Mouse (Mus musculus) CH12.LX (cell line): Measurements from ENCODE around the gene Ppp2r5c. TPM values are rescaled to one million over a fixed set of nuclear protein-coding genes. Genes with fewer than 3 reads are reported as not detected.

Experiments used
- DNase-seq: peaks from one replicate; pipeline ENCODE4 v3.0.0-alpha.2; 2013; ENCODE audit errors: extremely low read depth
- H3K27ac ChIP-seq: 2 replicates; pipeline ENCODE4 v1.5.1; 2012; ENCODE audit warnings: low read depth, mild to moderate bottlenecking, control low read depth, moderate library complexity; ENCODE audit not compliant: insufficient read depth
- H3K27me3 ChIP-seq: replicated peaks from 2 replicates; pipeline ENCODE3; 2012; ENCODE audit warnings: inconsistent platforms
- H3K36me3 ChIP-seq, 2 experiments: replicated peaks in 1 of 2; 2 replicates each; pipeline versions ENCODE3 to v1.6.1; 2012; ENCODE audit warnings: inconsistent platforms in 1 of 2, low read length in 1 of 2, mild to moderate bottlenecking in 1 of 2, mixed read lengths in 1 of 2, moderate library complexity in 1 of 2; ENCODE audit not compliant: control insufficient read depth in 1 of 2, insufficient read depth in 1 of 2
- H3K4me1 ChIP-seq, 2 experiments: 2 replicates each; pipeline ENCODE4 v1.6.1; 2012; ENCODE audit warnings: inconsistent platforms in 1 of 2, moderate library complexity in 1 of 2; ENCODE audit not compliant: insufficient read depth in 2 of 2, control insufficient read depth in 1 of 2
- H3K4me2 ChIP-seq: 2 replicates; pipeline ENCODE4 v1.6.1; 2012; ENCODE audit warnings: low read depth, mild to moderate bottlenecking, control low read depth; ENCODE audit not compliant: poor library complexity, insufficient read depth, severe bottlenecking
- H3K4me3 ChIP-seq, 3 experiments: fragments of 150-350 bp in 1 of 3; sonication (generic) in 1 of 3; replicated peaks in 1 of 3; 2 replicates each; pipeline versions ENCODE3 to v1.5.1; 2011 to 2012; ENCODE audit warnings: low read depth in 2 of 3, low read length in 2 of 3, mild to moderate bottlenecking in 2 of 3, moderate library complexity in 2 of 3, control low read depth in 1 of 3, improper control_type of control experiment in 1 of 3, inconsistent platforms in 1 of 3, mixed read lengths in 1 of 3; ENCODE audit not compliant: poor library complexity in 1 of 3
- H3K79me2 ChIP-seq: replicated peaks from 2 replicates; pipeline ENCODE4 v1.6.1; 2012; ENCODE audit warnings: mild to moderate bottlenecking, moderate library complexity; ENCODE audit not compliant: control insufficient read depth, poor library complexity, insufficient read depth, severe bottlenecking; ENCODE audit errors: extremely low read depth
- H3K9ac ChIP-seq: 2 replicates; pipeline ENCODE4 v1.6.1; 2012; ENCODE audit warnings: low read depth, mild to moderate bottlenecking, control low read depth, moderate library complexity; ENCODE audit not compliant: insufficient read depth
- H3K9me3 ChIP-seq: replicated peaks from 2 replicates; pipeline ENCODE3; 2012; ENCODE audit warnings: low read length, inconsistent platforms, mixed read lengths
- BHLHE40 ChIP-seq: IDR thresholded peaks from 2 replicates; pipeline ENCODE4 v1.6.1; 2011; ENCODE audit warnings: mild to moderate bottlenecking, low read depth, low read length, improper control_type of control experiment
- CHD1 ChIP-seq: IDR thresholded peaks from 2 replicates; pipeline ENCODE4 v1.6.1; 2012; ENCODE audit warnings: low read depth, low read length, improper control_type of control experiment, inconsistent platforms
- CTCF ChIP-seq, 2 experiments: IDR thresholded peaks in 1 of 2; conservative IDR thresholded peaks in 1 of 2; 2 replicates each; pipeline ENCODE4 v1.5.1; 2011 to 2012; ENCODE audit warnings: low read depth in 2 of 2, low read length in 2 of 2, improper control_type of control experiment in 1 of 2, inconsistent platforms in 1 of 2, mild to moderate bottlenecking in 1 of 2, moderate library complexity in 1 of 2
- E2F4 ChIP-seq: IDR thresholded peaks from 2 replicates; pipeline ENCODE4 v1.6.1; 2011; ENCODE audit warnings: low read depth, low read length, improper control_type of control experiment; ENCODE audit not compliant: insufficient replicate concordance
- IRF4 ChIP-seq: IDR thresholded peaks from 2 replicates; pipeline ENCODE4 v1.6.1; 2014; ENCODE audit warnings: low read depth, mild to moderate bottlenecking, inconsistent platforms, low read length, improper control_type of control experiment
- JUN ChIP-seq: IDR thresholded peaks from 2 replicates; pipeline ENCODE4 v1.6.1; 2011; ENCODE audit warnings: low read depth, mild to moderate bottlenecking, low read length, improper control_type of control experiment, moderate library complexity; ENCODE audit not compliant: insufficient read depth
- MAX ChIP-seq: IDR thresholded peaks from 2 replicates; pipeline ENCODE4 v1.6.1; 2011; ENCODE audit warnings: low read length, improper control_type of control experiment
- MEF2A ChIP-seq: IDR thresholded peaks from 2 replicates; pipeline ENCODE4 v1.6.1; 2014; ENCODE audit warnings: low read depth, mild to moderate bottlenecking, inconsistent platforms, low read length, improper control_type of control experiment, borderline replicate concordance
- PAX5 ChIP-seq: IDR thresholded peaks from 2 replicates; pipeline ENCODE4 v1.6.1; 2012; ENCODE audit warnings: low read length, inconsistent platforms, mixed read lengths
- POLR2AphosphoS2 ChIP-seq: IDR thresholded peaks from 2 replicates; pipeline ENCODE4 v1.6.1; 2011; ENCODE audit warnings: low read depth, low read length, improper control_type of control experiment
- RAD21 ChIP-seq: IDR thresholded peaks from 2 replicates; pipeline ENCODE4 v1.6.1; 2011; ENCODE audit warnings: low read depth, mild to moderate bottlenecking, low read length, improper control_type of control experiment, moderate library complexity
- SIN3A ChIP-seq: IDR thresholded peaks from 2 replicates; pipeline ENCODE4 v1.6.1; 2012; ENCODE audit warnings: low read length, improper control_type of control experiment, inconsistent platforms
- SMC3 ChIP-seq: IDR thresholded peaks from 2 replicates; pipeline ENCODE4 v1.6.1; 2011; ENCODE audit warnings: low read depth, low read length, improper control_type of control experiment
- TBP ChIP-seq: conservative IDR thresholded peaks from 2 replicates; pipeline ENCODE4 v1.6.1; 2011; ENCODE audit warnings: low read depth, low read length, improper control_type of control experiment
- TCF12 ChIP-seq: IDR thresholded peaks from 2 replicates; pipeline ENCODE4 v1.6.1; 2014; ENCODE audit warnings: low read depth, mild to moderate bottlenecking, inconsistent platforms, low read length, improper control_type of control experiment
- USF1 ChIP-seq: IDR thresholded peaks from 2 replicates; pipeline ENCODE4 v1.6.1; 2014; ENCODE audit warnings: low read depth, mild to moderate bottlenecking, inconsistent platforms, low read length, improper control_type of control experiment
- ZC3H11A ChIP-seq: IDR thresholded peaks from 2 replicates; pipeline ENCODE4 v1.6.1; 2012; ENCODE audit warnings: low read depth, mild to moderate bottlenecking, inconsistent platforms, low read length, improper control_type of control experiment
- ZMIZ1 ChIP-seq: IDR thresholded peaks from 2 replicates; pipeline ENCODE4 v1.6.1; 2012; ENCODE audit warnings: low read depth, mild to moderate bottlenecking, inconsistent platforms, low read length, improper control_type of control experiment
- ZNF384 ChIP-seq: IDR thresholded peaks from 2 replicates; pipeline ENCODE4 v1.6.1; 2012; ENCODE audit warnings: low read depth, low read length, improper control_type of control experiment, inconsistent platforms
- dilution Hi-C: fragments of 300-500 bp; cut with MboI; formaldehyde crosslinking; loops from 2 replicates; pipeline ENCODE4 v1.14.3; 2020; ENCODE audit warnings: low sequenced_read_pairs; ENCODE audit not compliant: extremely low pct_unique_long_range_greater_than_20kb, extremely low pct_ligation_motif_present
- in situ Hi-C: fragments of 300-500 bp; cut with MboI; formaldehyde crosslinking; loops from 3 replicates; pipeline ENCODE4 v1.14.3; 2019; ENCODE audit warnings: low sequenced_read_pairs, low pct_ligation_motif_present, low pct_unique_long_range_greater_than_20kb, mixed read lengths
- polyA plus RNA-seq: library from polyadenylated mRNA; unstranded; fragments of >175 nt; gene quantifications from 2 replicates; pipeline ENCODE4 v1.2.1, GENCODE M21; 2012; ENCODE audit warnings: low read depth; ENCODE audit not compliant: insufficient read length
- total RNA-seq, 2 experiments: library from RNA; depleted of rRNA; stranded (reverse); fragments of 300-350 nt in 1 of 2; fragments of >200 nt in 1 of 2; gene quantifications; 2 replicates each; pipeline ENCODE4 v1.2.3; 2012 to 2014

Ppp2r5c gene
- total and polyA plus RNA-seq, 3 experiments: 71.6 to 111 (median 97.7) TPM

- DNase-seq: no peak
- Histone ChIP-seq H3K36me3 (peaks cover 7 to 74% of the 10 kb centered on the region in 2 experiments), H3K4me2 (no peak overlapping the region), H3K9me3 (no peaks in the 10 kb centered on the region), H3K27ac (no peak overlapping the region), H3K4me1 (peaks cover 0 to 28% of the 10 kb centered on the region in 2 experiments; a peak in 2 of 4 replicates), H3K79me2 (peaks cover 22% of the 10 kb centered on the region), H3K4me3 (no peak overlapping the region), H3K9ac (no peak overlapping the region), H3K27me3 (no peaks in the 10 kb centered on the region)
- dilution Hi-C loops (no loop called here), in situ Hi-C loops (no loop called here)
- TF ChIP-seq MAX: no peak
These were observed 64.3 kb downstream of the Ppp2r5c start for GRCm38 (mm10) chr12:110511201-110511600.

- no peak overlapping the region for H3K27ac ChIP-seq
- TF ChIP-seq SMC3: no peak
- no peak for TF ChIP-seq ZMIZ1
- no peak for TF ChIP-seq JUN
- no peak for TF ChIP-seq SIN3A
- TF ChIP-seq TBP: no peak
- no peak for TF ChIP-seq CTCF (conservative IDR thresholded peaks at IDR 0.05 in 1 of 2, IDR thresholded peaks at IDR 0.05 in 1 of 2; ENCODE audit: low read depth in 2 of 2, low read length in 2 of 2)
- no peak for TF ChIP-seq RAD21
- no peak for TF ChIP-seq USF1
- no peak for TF ChIP-seq MEF2A
- no peak for TF ChIP-seq IRF4
- no peak for TF ChIP-seq TCF12
- no peak for TF ChIP-seq E2F4
- peaks cover 9 to 75% of the 10 kb centered on the region in 2 experiments for H3K36me3 ChIP-seq
- H3K9ac ChIP-seq: no peak overlapping the region
- H3K4me1 ChIP-seq: peaks cover 0 to 24% of the 10 kb centered on the region in 2 experiments; a peak in 2 of 4 replicates
- H3K79me2 ChIP-seq: peaks cover 22% of the 10 kb centered on the region
- no peaks in the 10 kb centered on the region for H3K9me3 ChIP-seq
- H3K4me3 ChIP-seq: no peak overlapping the region
- H3K4me2 ChIP-seq: no peak overlapping the region
- no peaks in the 10 kb centered on the region for H3K27me3 ChIP-seq
- DNase-seq: no peak
- dilution Hi-C loops: no loop called here
- in situ Hi-C loops: no loop called here
These were observed 65.0 kb downstream of the Ppp2r5c start for GRCm38 (mm10) chr12:110511856-110512433.

GRCm38 (mm10) chr12:110512884-110513283 is 66.0 kb downstream of the Ppp2r5c start:
- dilution Hi-C loops: no loop called here
- peaks cover 0 to 15% of the 10 kb centered on the region in 2 experiments; a peak in 2 of 4 replicates for H3K4me1 ChIP-seq
- no peaks in the 10 kb centered on the region for H3K27me3 ChIP-seq
- TF ChIP-seq TCF12: no peak
- TF ChIP-seq BHLHE40: no peak
- TF ChIP-seq CHD1: no peak
- no peak for TF ChIP-seq IRF4
- TF ChIP-seq ZMIZ1: no peak
- no peak for TF ChIP-seq ZNF384
- TF ChIP-seq ZC3H11A: no peak
- no peak for TF ChIP-seq JUN
- TF ChIP-seq POLR2AphosphoS2: no peak
- TF ChIP-seq PAX5: no peak
- no peak for TF ChIP-seq USF1
- TF ChIP-seq, all 38 proteins: peak for 0
- Histone ChIP-seq H3K4me2 (no peak overlapping the region), H3K27ac (no peak overlapping the region), H3K9me3 (no peaks in the 10 kb centered on the region), H3K4me3 (no peak overlapping the region), H3K9ac (no peak overlapping the region), H3K36me3 (peaks cover 10 to 78% of the 10 kb centered on the region in 2 experiments), H3K79me2 (peaks cover 17% of the 10 kb centered on the region)
- in situ Hi-C loops: no loop called here
- DNase-seq: no peak
